Mouse (Mus musculus): Measurements from ENCODE around the gene Atp13a3. TPM values are rescaled to one million over a fixed set of nuclear protein-coding genes. Genes with fewer than 3 reads are reported as not detected.

Gene Atp13a3
- polyA plus RNA-seq, 1 experiment from 2014 or later = 7.2 TPM

- Histone ChIP-seq H3K9ac (ENCODE audit: low read length) (no peak overlapping the region), H3K4me2 (ENCODE audit: low read depth, low read length) (no peak overlapping the region), H3K4me1 (ENCODE audit: control insufficient read depth, insufficient read depth, low read length) (peaks cover 11% of the 10 kb centered on the region), H3K4me3 (ENCODE audit: low read length) (no peak overlapping the region), H3K36me3 (ENCODE audit: control insufficient read depth, insufficient read depth) (no peaks in the 10 kb centered on the region), H3K9me3 (replicated peaks; ENCODE audit: control insufficient read depth, low read length) (no peaks in the 10 kb centered on the region), H3K27me3 (ENCODE audit: control insufficient read depth, insufficient read depth, low read length) (no peaks in the 10 kb centered on the region), H3K27ac (ENCODE audit: low read length) (no peak overlapping the region)
- no peak for ATAC-seq (replicated peaks; ENCODE audit: extremely low read depth, insufficient read depth, low FRiP score)
- 55% methylated on average over 8 of the region's 8 CpGs for WGBS
These were observed 134.5 kb downstream of the Atp13a3 start for GRCm38 (mm10) chr16:30271223-30271761.

- Histone ChIP-seq H3K36me3 (ENCODE audit: control insufficient read depth, insufficient read depth) (no peaks in the 10 kb centered on the region), H3K27me3 (ENCODE audit: control insufficient read depth, insufficient read depth, low read length) (no peaks in the 10 kb centered on the region), H3K4me3 (ENCODE audit: low read length) (no peak within 1 kb of the TSS), H3K9me3 (replicated peaks; ENCODE audit: control insufficient read depth, low read length) (no peaks in the 10 kb centered on the region), H3K27ac (ENCODE audit: low read length) (no peak within 1 kb of the TSS), H3K9ac (ENCODE audit: low read length) (no peak within 1 kb of the TSS), H3K4me1 (ENCODE audit: control insufficient read depth, insufficient read depth, low read length) (peaks cover 4% of the 10 kb centered on the region; the same call in 1 of the 2 replicates), H3K4me2 (ENCODE audit: low read depth, low read length) (no peak within 1 kb of the TSS)
- no peak for ATAC-seq (replicated peaks; ENCODE audit: extremely low read depth, insufficient read depth, low FRiP score)
- WGBS = 69% methylated on average over 5 of the region's 5 CpGs
These were observed 138.4 kb downstream of the Atp13a3 start, which contains the start of gene Cpn2 for GRCm38 (mm10) chr16:30267359-30267758. Gene Cpn2 (minus strand): TSS chr16:30267499.

- Histone ChIP-seq H3K36me3 (ENCODE audit: control insufficient read depth, insufficient read depth) (no peaks in the 10 kb centered on the region), H3K4me3 (ENCODE audit: low read length) (no peak overlapping the region), H3K27ac (ENCODE audit: low read length) (no peak overlapping the region), H3K4me1 (ENCODE audit: control insufficient read depth, insufficient read depth, low read length) (peaks cover under 1% of the 10 kb centered on the region; the same call in 1 of the 2 replicates), H3K9ac (ENCODE audit: low read length) (no peak overlapping the region), H3K9me3 (replicated peaks; ENCODE audit: control insufficient read depth, low read length) (no peaks in the 10 kb centered on the region), H3K4me2 (ENCODE audit: low read depth, low read length) (no peak overlapping the region), H3K27me3 (ENCODE audit: control insufficient read depth, insufficient read depth, low read length) (no peaks in the 10 kb centered on the region)
- WGBS = 81% methylated on average over 5 of the region's 5 CpGs
- no peak for ATAC-seq (replicated peaks; ENCODE audit: extremely low read depth, insufficient read depth, low FRiP score)
These were observed 139.2 kb downstream of the Atp13a3 start for GRCm38 (mm10) chr16:30266561-30266960.

GRCm38 (mm10) chr16:30265611-30266010 lies 140.2 kb downstream of the Atp13a3 start:
- H3K4me1 ChIP-seq (ENCODE audit: control insufficient read depth, insufficient read depth, low read length) = no peaks in the 10 kb centered on the region
- no peak; the same call in 1 of the 2 replicates for ATAC-seq (replicated peaks; ENCODE audit: extremely low read depth, insufficient read depth, low FRiP score)
- H3K27ac ChIP-seq (ENCODE audit: low read length) = no peak overlapping the region
- no peaks in the 10 kb centered on the region for H3K27me3 ChIP-seq (ENCODE audit: control insufficient read depth, insufficient read depth, low read length)
- no peaks in the 10 kb centered on the region for H3K36me3 ChIP-seq (ENCODE audit: control insufficient read depth, insufficient read depth)
- no peaks in the 10 kb centered on the region for H3K9me3 ChIP-seq (replicated peaks; ENCODE audit: control insufficient read depth, low read length)
- H3K4me3 ChIP-seq (ENCODE audit: low read length) = no peak overlapping the region
- WGBS = 67% methylated on average over 4 of the region's 4 CpGs
- H3K4me2 ChIP-seq (ENCODE audit: low read depth, low read length) = no peak overlapping the region
- H3K9ac ChIP-seq (ENCODE audit: low read length) = no peak overlapping the region

- H3K4me1 ChIP-seq (ENCODE audit: control insufficient read depth, insufficient read depth, low read length) = no peaks in the 10 kb centered on the region; the same call in 1 of the 2 replicates
- no peaks in the 10 kb centered on the region for H3K36me3 ChIP-seq (ENCODE audit: control insufficient read depth, insufficient read depth)
- 59% methylated on average over 4 of the region's 4 CpGs for WGBS
- H3K9me3 ChIP-seq (replicated peaks; ENCODE audit: control insufficient read depth, low read length) = no peaks in the 10 kb centered on the region
- H3K27ac ChIP-seq (ENCODE audit: low read length) = no peak overlapping the region
- H3K4me3 ChIP-seq (ENCODE audit: low read length) = no peak overlapping the region
- no peak overlapping the region for H3K9ac ChIP-seq (ENCODE audit: low read length)
- H3K27me3 ChIP-seq (ENCODE audit: control insufficient read depth, insufficient read depth, low read length) = no peaks in the 10 kb centered on the region; the same call in 1 of the 2 replicates
- ATAC-seq (replicated peaks; ENCODE audit: extremely low read depth, insufficient read depth, low FRiP score) = no peak
- no peak overlapping the region for H3K4me2 ChIP-seq (ENCODE audit: low read depth, low read length)
These were observed 142.6 kb downstream of the Atp13a3 start for GRCm38 (mm10) chr16:30263156-30263555.

GRCm38 (mm10) chr16:30262664-30263063 lies 143.1 kb downstream of the Atp13a3 start:
- Histone ChIP-seq H3K9ac (ENCODE audit: low read length) (no peak overlapping the region), H3K9me3 (replicated peaks; ENCODE audit: control insufficient read depth, low read length) (no peaks in the 10 kb centered on the region), H3K4me2 (ENCODE audit: low read depth, low read length) (no peak overlapping the region), H3K36me3 (ENCODE audit: control insufficient read depth, insufficient read depth) (no peaks in the 10 kb centered on the region), H3K4me1 (ENCODE audit: control insufficient read depth, insufficient read depth, low read length) (no peaks in the 10 kb centered on the region; the same call in 1 of the 2 replicates), H3K27me3 (ENCODE audit: control insufficient read depth, insufficient read depth, low read length) (no peaks in the 10 kb centered on the region; the same call in 1 of the 2 replicates), H3K4me3 (ENCODE audit: low read length) (no peak overlapping the region), H3K27ac (ENCODE audit: low read length) (no peak overlapping the region)
- ATAC-seq (replicated peaks; ENCODE audit: extremely low read depth, insufficient read depth, low FRiP score) = no peak
- WGBS = 0% methylated on average over 2 of the region's 2 CpGs

Other genes with a start within 250 kb of the Atp13a3 start
- gene Cpn2, start 138.5 kb downstream of the Atp13a3 start, polyA plus RNA-seq (2015; fragmentation: Nextera tagmentation; extraction: Ambion mirVana) = not detected in 2 replicates
- 0.21 and 0.26 TPM in 2 replicates for gene Lrrc15, start 122.7 kb downstream of the Atp13a3 start, polyA plus RNA-seq (2015; fragmentation: Nextera tagmentation; extraction: Ambion mirVana)
- 0.97 and 1.1 TPM in 2 replicates for gene Gp5, start 95.2 kb downstream of the Atp13a3 start, polyA plus RNA-seq (2015; fragmentation: Nextera tagmentation; extraction: Ambion mirVana)
- gene Tmem44, start 144.9 kb upstream of the Atp13a3 start, polyA plus RNA-seq (2015; fragmentation: Nextera tagmentation; extraction: Ambion mirVana) = 19.3 and 21.5 TPM in 2 replicates
- 28.2 and 37.5 TPM in 2 replicates for gene Lsg1, start 181.6 kb upstream of the Atp13a3 start, polyA plus RNA-seq (2015; fragmentation: Nextera tagmentation; extraction: Ambion mirVana)
- 19.7 and 20.4 TPM in 2 replicates for gene Fam43a, start 193.7 kb upstream of the Atp13a3 start, polyA plus RNA-seq (2015; fragmentation: Nextera tagmentation; extraction: Ambion mirVana)

Measured in heart, embryonic 16.5 days (tissue).